Mouse (Mus musculus): ENCODE results near the gene Ubxn10.

GRCm38 (mm10) chr4:138762266-138762665, 25.3 kb upstream of the Ubxn10 start:
- TF ChIP-seq POLR2A (IDR thresholded peaks at IDR 0.05; ENCODE audit: borderline replicate concordance, low read depth, low read length) = no peak
- TF ChIP-seq CTCF (IDR thresholded peaks at IDR 0.05; ENCODE audit: low read depth, low read length) = no peak
